Mouse (Mus musculus) heart, postnatal 0 days (tissue): ENCODE data around the gene Drap1. TPM values are rescaled to one million over a fixed set of nuclear protein-coding genes. Genes with fewer than 3 reads are reported as not detected.

Experiments
- ATAC-seq: fragments of 200-750 bp; cut with Nextera tagmentation; 2 replicates; pipeline ENCODE4 v1.8.0; 2017; ENCODE audit warnings: low read depth, moderate number of reproducible peaks, moderate library complexity; ENCODE audit not compliant: insufficient read depth
- DNase-seq: peaks from one replicate; pipeline ENCODE4 v3.0.0-alpha.2; 2016; ENCODE audit warnings: low spot score
- H3K27ac ChIP-seq: fragments of 300-500 bp; sonication (generic); 2 replicates; pipeline ENCODE4 v1.5.1; 2014; ENCODE audit warnings: low read depth, mild to moderate bottlenecking
- H3K27me3 ChIP-seq: fragments of 300-500 bp; sonication (generic); 2 replicates; pipeline ENCODE4 v1.6.1; 2014; ENCODE audit warnings: low read length, mixed read lengths; ENCODE audit not compliant: control insufficient read depth, insufficient read depth
- H3K36me3 ChIP-seq: fragments of 300-500 bp; sonication (generic); replicated peaks from 2 replicates; pipeline ENCODE4 v1.6.1; 2014; ENCODE audit warnings: low read length, mixed read lengths; ENCODE audit not compliant: control insufficient read depth, insufficient read depth
- H3K4me1 ChIP-seq: fragments of 300-500 bp; sonication (generic); 2 replicates; pipeline ENCODE4 v1.6.1; 2014; ENCODE audit warnings: antibody characterized with exemption; ENCODE audit not compliant: control insufficient read depth, insufficient read depth
- H3K4me2 ChIP-seq: fragments of 300-500 bp; sonication (generic); 2 replicates; pipeline ENCODE4 v1.6.1; 2014; ENCODE audit warnings: low read depth, mild to moderate bottlenecking, low read length, moderate library complexity
- H3K4me3 ChIP-seq: fragments of 300-500 bp; sonication (generic); 2 replicates; pipeline ENCODE4 v1.5.1; 2014; ENCODE audit warnings: low read depth, low read length
- H3K9ac ChIP-seq: fragments of 300-500 bp; sonication (generic); replicated peaks from 2 replicates; pipeline ENCODE4 v1.6.1; 2014; ENCODE audit warnings: low read depth, low read length, mixed read lengths
- H3K9me3 ChIP-seq: fragments of 300-500 bp; sonication (generic); replicated peaks from 2 replicates; pipeline ENCODE4 v1.6.1; 2016; ENCODE audit warnings: low read length; ENCODE audit not compliant: control insufficient read depth
- CTCF ChIP-seq: IDR thresholded peaks from 2 replicates; pipeline ENCODE4 v1.5.1; 2016; ENCODE audit warnings: antibody characterized with exemption, control low read depth, low read depth
- EP300 ChIP-seq: IDR thresholded peaks from 2 replicates; pipeline ENCODE4 v1.6.1; 2016; ENCODE audit warnings: antibody characterized with exemption, low read depth
- WGBS: fragments of 180-500 bp; shearing (Covaris S2); extraction: QIAGEN DNeasy Blood & Tissue Kit; methylation state at CpG from one replicate; pipeline ENCODE4 v1.1.7; 2014; 5-methylcytosine and 5-hydroxymethylcytosine counted together
- polyA plus RNA-seq: library from polyadenylated mRNA; unstranded; fragments of >200 nt; fragmentation: Nextera tagmentation; extraction: Ambion mirVana; gene quantifications from 2 replicates; pipeline ENCODE4 v1.2.1, GENCODE M21; 2015
- total RNA-seq: library from RNA; depleted of rRNA; stranded (reverse); fragments of >200 nt; gene quantifications from 2 replicates; pipeline ENCODE4 v1.2.3, GENCODE M21; 2014; ENCODE audit warnings: low replicate concordance

Drap1 gene
- total and polyA plus RNA-seq, 2 experiments from 2014 or later: 169 to 328 TPM

DNA sequence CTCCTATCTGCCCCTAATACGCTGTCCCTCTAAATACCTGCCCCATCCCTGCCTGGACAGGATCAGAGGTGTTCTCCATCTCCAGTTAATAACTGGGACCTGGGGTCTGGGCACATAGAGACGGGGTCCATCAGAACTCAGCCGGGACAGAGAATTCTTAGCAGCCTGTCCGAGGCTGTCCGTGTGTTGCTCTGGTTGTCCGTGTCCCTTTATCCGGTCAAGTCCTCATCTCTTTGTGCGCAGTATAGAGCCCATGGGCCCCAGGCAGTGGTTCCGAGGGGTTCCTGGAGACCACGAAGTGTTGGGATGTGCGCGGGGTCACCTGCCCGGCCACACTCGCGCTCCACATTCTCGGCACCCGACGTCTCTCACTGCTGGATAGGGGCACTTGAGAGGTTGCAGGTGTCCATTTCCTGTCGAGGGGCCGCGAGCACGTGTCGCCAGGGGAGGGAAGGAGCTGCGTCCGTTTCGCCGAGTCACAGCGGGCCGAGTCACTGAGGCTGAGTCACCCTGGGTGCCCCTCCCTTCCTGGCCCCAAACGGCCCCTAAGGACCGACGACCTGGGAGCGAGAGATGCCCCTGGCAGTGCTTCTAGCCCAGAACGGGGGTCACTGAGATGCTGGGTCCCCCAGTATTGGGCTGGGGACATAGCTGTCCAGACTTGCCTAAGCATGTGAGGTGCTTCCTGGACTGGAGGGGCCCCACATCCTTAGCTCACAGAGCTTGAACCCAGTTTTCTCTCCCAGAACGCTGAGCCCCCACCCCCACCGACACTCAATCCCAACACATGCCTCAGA, 23.8 kb upstream of the Drap1 start:
- DNase-seq (no peak), ATAC-seq (no peak)
- H3K9me3 ChIP-seq: no peaks in the 10 kb centered on the region
- TF ChIP-seq CTCF (no peak), EP300 (no peak)
- no peak overlapping the region for H3K9ac ChIP-seq
- H3K36me3 ChIP-seq: peaks cover under 1% of the 10 kb centered on the region; the same call in 1 of the 2 replicates
- 4% methylated on average over 36 of the region's 36 CpGs for WGBS
- H3K4me3 ChIP-seq: peak overlapping the region; percentile 55
- peak overlapping the region; percentile 95 for H3K4me2 ChIP-seq
- H3K27ac ChIP-seq: no peak overlapping the region
- H3K27me3 ChIP-seq: peaks cover 32% of the 10 kb centered on the region
- H3K4me1 ChIP-seq: peaks cover 16% of the 10 kb centered on the region; the same call in 1 of the 2 replicates

GRCm38 (mm10) chr19:5447515-5448353, 23.0 kb upstream of the Drap1 start, which contains the start of gene Fosl1:
Gene Fosl1 (plus strand): TSS chr19:5447547.
- Histone ChIP-seq H3K4me2 (peak within 1 kb of the TSS; percentile 95), H3K27ac (no peak within 1 kb of the TSS), H3K9ac (no peak within 1 kb of the TSS), H3K36me3 (no peaks in the 10 kb centered on the region), H3K27me3 (peaks cover 32% of the 10 kb centered on the region), H3K4me1 (peaks cover 16% of the 10 kb centered on the region; the same call in 1 of the 2 replicates), H3K9me3 (no peaks in the 10 kb centered on the region), H3K4me3 (peak within 1 kb of the TSS; percentile 55)
- DNase-seq (no peak), ATAC-seq (peak; percentile 36)
- WGBS: under 1% methylated on average over 64 of the region's 70 CpGs
- no peak for TF ChIP-seq CTCF
- TF ChIP-seq EP300: no peak

DNA sequence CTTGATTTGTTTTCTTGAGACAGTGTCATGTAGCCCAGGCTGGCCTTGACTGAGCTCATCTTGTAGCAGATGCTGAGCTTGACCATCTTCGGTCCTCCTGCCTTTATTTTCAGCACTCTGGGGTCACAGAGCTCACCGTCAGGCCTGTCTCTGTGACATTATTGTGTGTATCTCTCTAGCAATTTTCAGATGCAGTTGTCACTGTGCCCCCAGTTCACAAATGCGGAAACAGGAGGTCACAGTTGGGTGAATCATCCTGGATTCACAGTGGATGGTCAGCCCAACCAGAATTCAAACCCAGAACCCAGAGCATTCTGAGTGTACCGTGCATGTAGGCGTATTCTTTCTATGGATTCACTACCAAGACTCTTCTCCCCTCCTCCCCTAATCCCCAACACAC, 21.0 kb upstream of the Drap1 start:
- 91% methylated on average over 5 of the region's 5 CpGs for WGBS
- H3K36me3 ChIP-seq: no peaks in the 10 kb centered on the region
- no peak overlapping the region for H3K27ac ChIP-seq
- no peak overlapping the region for H3K4me2 ChIP-seq
- H3K9me3 ChIP-seq: no peaks in the 10 kb centered on the region
- peaks cover 16% of the 10 kb centered on the region; the same call in 1 of the 2 replicates for H3K4me1 ChIP-seq
- ATAC-seq (no peak), DNase-seq (no peak)
- peaks cover 32% of the 10 kb centered on the region for H3K27me3 ChIP-seq
- no peak overlapping the region for H3K4me3 ChIP-seq
- H3K9ac ChIP-seq: no peak overlapping the region
- TF ChIP-seq EP300 (no peak), CTCF (no peak)

DNA sequence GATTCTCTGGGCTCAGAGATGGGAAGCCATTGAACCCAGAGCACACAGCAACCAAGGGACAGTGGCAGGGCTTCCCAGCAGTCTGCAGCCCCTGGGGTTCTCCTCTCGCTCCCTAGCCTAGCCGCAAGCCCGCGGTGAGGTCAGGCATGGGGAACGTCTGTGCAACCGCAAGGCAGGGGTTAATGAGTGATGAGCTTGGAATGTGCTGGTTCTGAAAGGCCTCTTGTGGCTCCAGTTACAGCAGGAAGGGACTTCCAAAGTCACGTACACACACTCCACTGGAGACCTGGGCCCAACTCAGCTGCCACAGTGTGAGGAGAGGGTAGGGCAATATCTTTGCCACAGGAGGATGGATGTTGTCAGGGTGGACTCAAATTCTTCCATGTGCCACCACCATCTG, 20.2 kb upstream of the Drap1 start:
- TF ChIP-seq EP300 (no peak), CTCF (no peak)
- H3K36me3 ChIP-seq: no peaks in the 10 kb centered on the region
- ATAC-seq: no peak

DNA sequence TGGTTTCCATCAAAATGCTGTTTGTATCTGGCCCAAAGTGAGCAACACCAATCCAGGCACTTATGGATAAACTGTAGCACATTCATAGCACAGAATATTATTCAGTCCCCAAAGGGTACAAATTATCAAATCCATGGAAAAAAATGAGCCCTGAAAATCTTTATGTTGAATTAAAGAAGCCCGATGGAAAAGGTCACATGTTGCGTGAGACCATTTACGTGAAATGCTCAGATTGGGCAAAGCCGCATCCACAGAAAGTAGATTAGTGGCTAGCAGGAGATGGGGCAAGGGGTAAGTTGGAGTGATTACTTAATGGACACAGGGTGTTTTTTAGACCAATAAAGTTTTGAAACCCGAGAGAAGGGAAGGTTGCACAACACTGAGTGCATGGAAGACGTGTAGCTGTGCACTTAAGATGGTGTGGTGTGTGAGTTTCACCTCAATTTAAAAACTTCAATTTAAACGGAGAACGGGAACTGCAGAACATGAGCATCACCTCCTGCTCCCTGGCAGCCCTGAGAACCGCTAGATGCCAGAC, 19.7 kb upstream of the Drap1 start:
- peaks cover 26% of the 10 kb centered on the region for H3K27me3 ChIP-seq

More for the DNA sequence above, 20.2 kb upstream of the Drap1 start:
- no peak overlapping the region for H3K9ac ChIP-seq
- no peak overlapping the region for H3K4me2 ChIP-seq
- no peak overlapping the region for H3K4me3 ChIP-seq
- H3K9me3 ChIP-seq: 0 out of 2 replicates have a peak, but pooled peaks cover 6% of the 10 kb centered on the region
- H3K27me3 ChIP-seq: peaks cover 30% of the 10 kb centered on the region
- no peak for DNase-seq
- peaks cover 16% of the 10 kb centered on the region; the same call in 1 of the 2 replicates for H3K4me1 ChIP-seq
- 51% methylated on average over 7 of the region's 7 CpGs for WGBS
- no peak overlapping the region for H3K27ac ChIP-seq

More for the DNA sequence above, 19.7 kb upstream of the Drap1 start:
- Histone ChIP-seq H3K9ac (no peak overlapping the region), H3K9me3 (0 out of 2 replicates have a peak, but pooled peaks cover 8% of the 10 kb centered on the region), H3K4me1 (peaks cover 16% of the 10 kb centered on the region; the same call in 1 of the 2 replicates), H3K4me3 (no peak overlapping the region), H3K4me2 (no peak overlapping the region), H3K27ac (no peak overlapping the region), H3K36me3 (no peaks in the 10 kb centered on the region)
- no peak for DNase-seq
- TF ChIP-seq CTCF (no peak), EP300 (no peak)
- 55% methylated on average over 9 of the region's 9 CpGs for WGBS
- ATAC-seq: no peak
